Mouse (Mus musculus) G1E (cell line): Measurements from ENCODE around the gene S1pr3. TPM values are rescaled to one million over a fixed set of nuclear protein-coding genes. Genes with fewer than 3 reads are reported as not detected.

Experiments used
- ATAC-seq: 2 replicates; pipeline ENCODE4 v1.8.0; 2016; ENCODE audit warnings: mild to moderate bottlenecking; ENCODE audit not compliant: insufficient number of reproducible peaks, poor library complexity, low FRiP score, severe bottlenecking; ENCODE audit errors: extremely low read depth
- DNase-seq: peaks from one replicate; pipeline ENCODE4 v3.0.0; 2012; ENCODE audit warnings: low spot score
- H3K27me3 ChIP-seq: 2 replicates; pipeline ENCODE4 v1.6.1; 2012; ENCODE audit warnings: mild to moderate bottlenecking, low read length, inconsistent platforms; ENCODE audit not compliant: insufficient read depth
- H3K36me3 ChIP-seq: replicated peaks from 2 replicates; pipeline ENCODE3; 2012; ENCODE audit warnings: mild to moderate bottlenecking, inconsistent platforms
- H3K4me1 ChIP-seq: 2 replicates; pipeline ENCODE4 v1.6.1; 2012; ENCODE audit warnings: low read depth, low read length, inconsistent platforms, mixed read lengths; ENCODE audit not compliant: insufficient read depth
- H3K4me3 ChIP-seq: 2 replicates; pipeline ENCODE4 v1.5.1; 2012; ENCODE audit warnings: low read depth, mild to moderate bottlenecking, inconsistent platforms, low read length, moderate library complexity, mixed read lengths
- H3K9me3 ChIP-seq: replicated peaks from 2 replicates; pipeline ENCODE4 v1.6.1; 2012; ENCODE audit warnings: inconsistent platforms
- CTCF ChIP-seq: IDR thresholded peaks from 2 replicates; pipeline ENCODE4 v1.5.1; 2012; ENCODE audit warnings: low read depth, low read length, inconsistent platforms, mixed read lengths
- GATA1 ChIP-seq: IDR thresholded peaks from 2 replicates; pipeline ENCODE4 v1.6.1; 2012; ENCODE audit warnings: borderline replicate concordance, low read length, inconsistent platforms, mixed read lengths
- GATA2 ChIP-seq: IDR thresholded peaks from 2 replicates; pipeline ENCODE4 v1.6.1; 2012; ENCODE audit warnings: low read depth, low read length, inconsistent platforms, borderline replicate concordance
- POLR2AphosphoS5 ChIP-seq: IDR thresholded peaks from 2 replicates; pipeline ENCODE4 v1.6.1; 2012; ENCODE audit warnings: low read depth, low read length, inconsistent platforms; ENCODE audit not compliant: insufficient replicate concordance
- TAL1 ChIP-seq: conservative IDR thresholded peaks from 2 replicates; pipeline ENCODE4 v1.6.1; 2012; ENCODE audit warnings: low read depth, low read length, inconsistent platforms, mixed read lengths
- polyA plus RNA-seq: library from polyadenylated mRNA; stranded (reverse); fragments of >175 nt; gene quantifications from 2 replicates; pipeline ENCODE4 v1.2.3, GENCODE M21; 2012
- total RNA-seq, 2 experiments: library from RNA; stranded (forward) in 1 of 2; stranded (reverse) in 1 of 2; fragments of 200-1000 nt in 1 of 2; fragments of >200 nt in 1 of 2; fragmentation: Nextera tagmentation in 1 of 2; gene quantifications; 2 replicates each; pipeline ENCODE4 v1.2.3; 2014 to 2017

S1pr3 gene
- total and polyA plus RNA-seq, 3 experiments, result 0.11 TPM; not detected in 2

DNA sequence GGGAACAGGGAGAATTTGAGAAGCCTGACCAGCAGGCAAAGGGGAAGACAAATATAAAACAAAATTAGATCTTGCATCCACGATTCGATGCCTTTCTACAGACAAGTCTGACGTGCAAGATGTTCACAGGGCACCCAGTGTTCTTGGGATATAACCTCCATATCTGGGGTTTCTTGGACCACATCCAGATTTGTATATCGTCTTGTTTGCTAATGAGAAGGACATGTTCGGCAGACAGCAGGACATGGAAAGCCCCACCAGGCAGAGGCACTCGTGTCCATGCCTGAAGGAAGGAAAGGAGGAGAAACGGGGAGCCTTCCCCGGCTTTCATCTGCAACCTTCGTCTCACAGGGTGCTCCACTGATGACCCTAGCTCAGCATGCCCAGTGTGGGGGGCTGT lies 2.8 kb downstream of the S1pr3 start:
- H3K36me3 ChIP-seq, result no peaks in the 10 kb centered on the region
- TF ChIP-seq GATA1, result no peak
- TF ChIP-seq POLR2AphosphoS5, result no peak
- no peak for TF ChIP-seq CTCF
- TF ChIP-seq TAL1, result no peak
- TF ChIP-seq GATA2, result no peak
- no peak overlapping the region for H3K4me3 ChIP-seq
- DNase-seq, result no peak
- peaks cover 77% of the 10 kb centered on the region for H3K9me3 ChIP-seq
- H3K4me1 ChIP-seq, result no peaks in the 10 kb centered on the region
- ATAC-seq, result no peak
- H3K27me3 ChIP-seq, result no peaks in the 10 kb centered on the region

DNA sequence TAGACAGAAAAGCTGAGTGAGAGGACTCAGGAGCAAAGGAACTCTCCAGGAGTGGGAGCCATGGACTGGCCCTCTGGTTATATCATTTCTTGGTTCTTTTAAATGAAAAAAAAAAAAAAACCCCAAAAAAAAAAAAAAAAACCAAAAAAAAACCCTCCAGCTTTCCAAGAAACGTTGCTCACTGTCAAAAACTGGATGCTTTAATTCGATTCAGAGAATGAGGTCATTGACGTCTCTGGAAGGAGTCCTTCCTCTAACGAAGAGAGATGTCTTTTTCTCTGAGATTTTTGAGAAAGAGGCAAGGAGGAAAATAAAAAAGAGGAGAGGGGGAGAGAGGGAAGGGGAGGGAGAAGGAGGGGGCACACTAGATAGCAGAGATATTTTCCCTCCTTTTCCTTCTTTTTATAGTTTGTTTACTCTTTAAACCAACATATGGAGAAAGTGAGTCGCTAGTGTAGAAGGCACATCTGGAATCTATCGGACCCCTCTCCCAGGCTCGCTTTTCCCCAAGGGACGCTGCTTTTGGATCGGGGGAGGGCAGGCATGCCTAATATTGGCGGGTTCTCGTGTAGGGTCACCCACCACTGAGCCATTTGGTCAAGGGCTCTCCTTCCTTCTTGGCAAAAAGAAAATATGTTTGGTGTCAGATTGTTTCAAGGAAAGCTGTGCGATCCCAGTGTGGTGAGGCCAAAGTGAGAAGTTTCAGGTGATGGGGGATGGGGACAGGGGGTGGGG lies 3.4 kb downstream of the S1pr3 start:
- Histone ChIP-seq H3K4me3 (no peak overlapping the region), H3K36me3 (no peaks in the 10 kb centered on the region), H3K27me3 (no peaks in the 10 kb centered on the region), H3K9me3 (peaks cover 76% of the 10 kb centered on the region), H3K4me1 (no peaks in the 10 kb centered on the region)
- TF ChIP-seq POLR2AphosphoS5, result no peak
- no peak for TF ChIP-seq GATA2
- TF ChIP-seq CTCF, result no peak
- TF ChIP-seq TAL1, result no peak
- no peak for TF ChIP-seq GATA1
- DNase-seq (no peak), ATAC-seq (no peak)

- no peak for DNase-seq
These were observed 5.0 kb downstream of the S1pr3 start for GRCm38 (mm10) chr13:51413461-51413860.

GRCm38 (mm10) chr13:51416727-51417126 lies 8.3 kb downstream of the S1pr3 start:
- Histone ChIP-seq H3K36me3 (no peaks in the 10 kb centered on the region), H3K9me3 (peaks cover 92% of the 10 kb centered on the region), H3K4me1 (no peaks in the 10 kb centered on the region), H3K27me3 (no peaks in the 10 kb centered on the region), H3K4me3 (no peak overlapping the region)
- ATAC-seq, result no peak
- TF ChIP-seq CTCF (no peak), POLR2AphosphoS5 (no peak)
- DNase-seq, result no peak

More at GRCm38 (mm10) chr13:51413461-51413860, 5.0 kb downstream of the S1pr3 start:
- no peak overlapping the region for H3K4me3 ChIP-seq
- H3K27me3 ChIP-seq, result no peaks in the 10 kb centered on the region
- ATAC-seq, result no peak
- TF ChIP-seq TAL1 (no peak), CTCF (no peak), GATA2 (no peak), GATA1 (no peak), POLR2AphosphoS5 (no peak)
- no peaks in the 10 kb centered on the region for H3K36me3 ChIP-seq
- H3K4me1 ChIP-seq, result no peaks in the 10 kb centered on the region
- H3K9me3 ChIP-seq, result peaks cover 77% of the 10 kb centered on the region

DNA sequence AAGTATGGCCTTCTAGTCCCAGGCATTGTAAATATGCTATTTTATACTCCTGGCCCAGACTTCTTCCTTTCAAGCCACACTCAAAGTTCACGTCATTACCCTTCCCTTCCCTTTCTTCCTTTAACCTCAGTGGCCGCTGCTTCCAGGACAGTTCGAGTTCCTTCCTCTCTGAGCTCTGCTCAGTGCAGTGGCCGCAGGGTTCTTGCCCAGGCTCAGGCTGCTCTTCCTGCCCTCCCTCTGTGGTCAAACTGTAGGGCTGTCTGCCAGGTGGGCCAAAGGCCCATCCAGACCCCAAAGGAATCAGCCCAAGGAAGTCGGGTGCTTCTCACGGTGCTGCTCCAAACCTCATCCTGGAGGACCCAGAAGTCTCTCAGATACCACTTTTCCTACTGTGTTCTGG lies 9.4 kb downstream of the S1pr3 start:
- ATAC-seq (no peak), DNase-seq (no peak)
- no peaks in the 10 kb centered on the region for H3K27me3 ChIP-seq
- H3K4me3 ChIP-seq, result no peak overlapping the region
- no peaks in the 10 kb centered on the region for H3K4me1 ChIP-seq
- H3K36me3 ChIP-seq, result no peaks in the 10 kb centered on the region
- TF ChIP-seq CTCF (no peak), TAL1 (no peak), GATA2 (no peak), POLR2AphosphoS5 (no peak), GATA1 (no peak)
- H3K9me3 ChIP-seq, result peaks cover 89% of the 10 kb centered on the region

DNA sequence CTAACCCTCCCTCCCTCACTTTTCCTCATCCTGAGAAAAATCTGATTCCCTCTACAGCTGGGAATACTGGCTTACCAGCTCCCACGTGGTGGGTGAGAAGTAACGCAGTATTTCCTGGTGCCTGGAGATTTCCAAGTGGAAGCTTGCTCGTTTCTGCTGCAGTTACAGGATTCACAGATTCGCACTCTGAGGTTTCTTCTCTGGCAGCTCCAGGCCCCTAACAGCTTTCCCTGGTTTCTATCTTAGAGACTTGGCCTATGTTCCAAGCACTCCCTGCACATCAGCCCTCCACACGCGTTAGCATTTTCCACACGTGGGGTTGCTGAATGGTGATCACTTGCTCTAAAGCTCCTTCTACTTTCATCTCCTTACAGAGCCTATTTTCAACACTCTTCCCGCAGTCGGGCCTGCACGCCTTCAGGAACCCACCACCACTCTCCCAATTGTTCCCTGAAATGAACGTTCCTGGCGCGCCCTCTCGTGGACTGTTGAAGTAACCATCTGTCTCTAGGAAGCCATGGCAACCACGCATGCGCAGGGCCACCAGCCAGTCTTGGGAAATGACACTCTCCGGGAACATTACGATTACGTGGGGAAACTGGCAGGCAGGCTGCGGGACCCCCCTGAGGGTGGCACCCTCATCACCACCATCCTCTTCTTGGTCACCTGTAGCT lies 10.0 kb downstream of the S1pr3 start:
- H3K4me3 ChIP-seq, result no peak overlapping the region
- TF ChIP-seq GATA2 (no peak), CTCF (no peak), TAL1 (no peak), POLR2AphosphoS5 (no peak), GATA1 (no peak)
- H3K36me3 ChIP-seq, result no peaks in the 10 kb centered on the region
- H3K27me3 ChIP-seq, result no peaks in the 10 kb centered on the region
- no peak for ATAC-seq
- H3K9me3 ChIP-seq, result peaks cover 86% of the 10 kb centered on the region
- DNase-seq, result no peak
- no peaks in the 10 kb centered on the region for H3K4me1 ChIP-seq
